Mouse (Mus musculus) kidney, postnatal 14 days (tissue): Measurements from ENCODE around the gene Sipa1l3.

Source experiments
- DNase-seq: peaks from one replicate; pipeline ENCODE4 v3.0.0; 2022; ENCODE audit warnings: mixed read lengths

Gene Sipa1l3

GRCm38 (mm10) chr7:29518421-29519210 lies at the start of gene Sipa1l3:
Gene Sipa1l3, minus strand, starts transcription at chr7:29518641.
- peak; percentile 99 for DNase-seq

- DNase-seq, result no peak
Measured at GRCm38 (mm10) chr7:29563006-29563405, 44.6 kb upstream of the Sipa1l3 start.

- DNase-seq, result no peak
Measured at GRCm38 (mm10) chr7:29561046-29561445, 42.6 kb upstream of the Sipa1l3 start.

GRCm38 (mm10) chr7:29559290-29559689 lies 40.8 kb upstream of the Sipa1l3 start:
- no peak for DNase-seq

- DNase-seq, result no peak
Measured at GRCm38 (mm10) chr7:29558744-29559143, 40.3 kb upstream of the Sipa1l3 start.

- DNase-seq, result no peak
Measured at GRCm38 (mm10) chr7:29556283-29556682, 37.8 kb upstream of the Sipa1l3 start.

- no peak for DNase-seq
Measured at GRCm38 (mm10) chr7:29555521-29555920, 37.1 kb upstream of the Sipa1l3 start.

- DNase-seq, result no peak
Measured at GRCm38 (mm10) chr7:29555051-29555450, 36.6 kb upstream of the Sipa1l3 start.

- no peak for DNase-seq
Measured at GRCm38 (mm10) chr7:29550691-29551090, 32.2 kb upstream of the Sipa1l3 start.

GRCm38 (mm10) chr7:29541608-29542007 lies 23.2 kb upstream of the Sipa1l3 start:
- no peak for DNase-seq

GRCm38 (mm10) chr7:29541186-29541585 lies 22.7 kb upstream of the Sipa1l3 start:
- no peak for DNase-seq

- no peak for DNase-seq
Measured at GRCm38 (mm10) chr7:29540631-29541030, 22.2 kb upstream of the Sipa1l3 start.

- peak; percentile 77 for DNase-seq
Measured at GRCm38 (mm10) chr7:29523700-29524099, 5.3 kb upstream of the Sipa1l3 start.

- peak; percentile 88 for DNase-seq
Measured at GRCm38 (mm10) chr7:29521841-29522575, 3.6 kb upstream of the Sipa1l3 start.

- DNase-seq, result peak; percentile 38
Measured at GRCm38 (mm10) chr7:29521365-29521764, 2.9 kb upstream of the Sipa1l3 start.

GRCm38 (mm10) chr7:29520794-29521193 lies 2.4 kb upstream of the Sipa1l3 start:
- DNase-seq, result no peak

- no peak for DNase-seq
Measured at GRCm38 (mm10) chr7:29519211-29519550, 740 bp upstream of the Sipa1l3 start.

- no peak for DNase-seq
Measured at GRCm38 (mm10) chr7:29518054-29518420, 404 bp downstream of the Sipa1l3 start.

- DNase-seq, result no peak
Measured at GRCm38 (mm10) chr7:29517178-29517577, 1.3 kb downstream of the Sipa1l3 start.

GRCm38 (mm10) chr7:29515652-29516051 lies 2.8 kb downstream of the Sipa1l3 start:
- DNase-seq, result no peak

- no peak for DNase-seq
Measured at GRCm38 (mm10) chr7:29512729-29513128, 5.7 kb downstream of the Sipa1l3 start.

GRCm38 (mm10) chr7:29511598-29512275 lies 6.7 kb downstream of the Sipa1l3 start:
- DNase-seq, result no peak

- DNase-seq, result no peak
Measured at GRCm38 (mm10) chr7:29508522-29508921, 9.9 kb downstream of the Sipa1l3 start.
